Mouse (Mus musculus): Measurements from ENCODE around the gene Ccl17.
"Not testable (repeated sequence)": the region's sequence is repeated elsewhere in the genome, so short reads cannot be mapped to it uniquely, and the experiment has no call there.

The Ccl17 gene

DNA sequence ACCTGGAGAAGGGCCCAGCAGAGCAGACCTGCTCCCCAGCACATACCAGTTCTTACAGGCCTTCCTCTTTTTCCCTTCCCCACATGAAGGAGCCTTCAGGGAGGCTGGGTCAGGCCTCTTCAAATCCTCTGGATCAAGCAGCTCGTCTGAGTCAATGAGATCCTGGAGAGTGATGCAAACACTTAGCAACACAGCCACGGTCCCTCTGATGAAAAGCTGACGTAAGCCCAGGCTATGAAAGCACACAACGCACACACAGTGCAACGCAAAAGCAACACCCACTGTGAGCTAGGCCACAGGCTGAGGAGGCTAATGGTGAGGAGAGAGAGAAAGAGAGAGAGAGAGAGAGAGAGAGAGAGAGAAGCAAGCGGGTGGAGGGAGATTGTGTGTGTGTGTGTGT lies 14.9 kb downstream of the Ccl17 start:
- DNase-seq (ENCODE audit: low read depth, low spot score): no peak

DNA sequence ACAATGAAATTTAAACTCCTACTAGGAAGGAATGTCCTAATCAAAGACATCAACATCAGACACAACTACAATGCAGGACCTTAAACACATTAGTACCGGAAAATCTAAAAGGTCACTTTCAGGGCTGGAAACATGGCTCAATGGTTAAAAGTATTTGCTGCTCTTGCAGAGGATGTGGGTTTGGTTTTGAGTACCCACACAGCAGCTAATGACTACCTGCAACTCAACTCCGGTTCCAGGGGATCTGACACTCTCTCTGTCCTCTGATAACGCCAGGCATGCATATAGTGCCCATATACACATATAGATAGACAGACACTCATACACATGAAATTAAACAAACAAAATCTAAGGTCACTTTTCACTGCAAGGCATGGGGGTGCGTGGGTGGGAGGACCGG lies 16.0 kb downstream of the Ccl17 start:
- no peak for DNase-seq (ENCODE audit: low read depth, low spot score)

DNA sequence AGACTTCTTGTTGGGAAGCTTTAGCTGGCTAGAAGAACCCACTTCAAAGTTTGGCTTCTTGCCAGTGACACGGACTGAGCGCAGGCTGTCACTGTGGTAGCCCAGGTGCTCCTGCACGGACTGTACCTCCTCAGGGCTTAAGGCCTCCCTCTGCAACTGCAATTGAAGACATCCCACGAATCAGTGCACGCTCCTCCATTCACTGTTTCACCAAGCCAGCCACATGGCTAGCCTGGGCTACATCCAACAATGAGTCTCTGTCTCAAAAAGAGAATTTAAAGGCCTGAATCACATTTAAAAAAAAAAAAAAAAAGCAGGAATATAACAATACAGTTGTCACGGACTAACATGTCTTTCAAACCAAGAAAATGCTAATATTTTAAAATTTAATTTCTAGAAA lies 18.0 kb downstream of the Ccl17 start:
- no peak for DNase-seq (ENCODE audit: low read depth, low spot score)

DNA sequence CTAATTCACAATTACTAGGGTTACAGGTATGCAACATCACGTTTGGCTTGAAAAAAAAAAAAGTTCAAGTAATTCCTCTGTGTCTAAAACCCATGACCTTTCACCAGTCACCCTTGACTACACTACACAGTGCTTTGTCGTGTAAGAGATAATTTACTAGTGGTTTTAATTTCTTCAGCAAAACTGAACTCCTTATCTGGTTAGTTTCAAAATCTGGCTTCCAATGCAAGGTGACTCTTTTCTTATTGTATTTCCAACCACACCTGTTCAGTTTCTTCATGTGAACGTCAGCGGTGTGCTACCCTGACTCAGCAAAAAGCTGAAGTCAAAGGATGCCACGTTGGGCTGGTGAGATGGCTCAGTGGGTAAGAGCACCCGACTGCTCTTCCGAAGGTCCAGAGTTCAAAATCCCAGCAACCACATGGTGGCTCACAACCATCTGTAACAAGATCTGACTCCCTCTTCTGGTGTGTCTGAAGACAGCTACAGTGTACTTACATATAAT lies 23.7 kb downstream of the Ccl17 start:
- not testable (repeated sequence) for DNase-seq (ENCODE audit: low read depth, low spot score)

DNA sequence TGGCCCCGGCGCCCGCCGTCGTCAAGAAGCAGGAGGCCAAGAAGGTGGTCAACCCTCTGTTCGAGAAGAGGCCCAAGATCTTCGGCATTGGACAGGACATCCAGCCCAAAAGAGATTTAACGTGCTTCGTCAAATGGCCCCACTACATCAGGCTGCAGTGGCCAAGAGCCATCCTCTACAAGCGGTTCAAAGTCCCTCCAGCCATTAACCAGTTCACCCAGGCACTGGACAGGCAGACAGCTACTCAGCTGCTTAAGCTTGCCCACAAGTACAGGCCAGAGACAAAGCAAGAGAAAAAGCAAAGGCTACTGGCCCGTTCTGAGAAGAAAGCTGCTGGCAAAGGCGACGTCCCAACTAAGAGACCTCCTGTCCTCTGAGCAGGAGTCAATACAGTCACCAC lies 25.5 kb downstream of the Ccl17 start:
- not testable (repeated sequence) for DNase-seq (ENCODE audit: low read depth, low spot score)

DNA sequence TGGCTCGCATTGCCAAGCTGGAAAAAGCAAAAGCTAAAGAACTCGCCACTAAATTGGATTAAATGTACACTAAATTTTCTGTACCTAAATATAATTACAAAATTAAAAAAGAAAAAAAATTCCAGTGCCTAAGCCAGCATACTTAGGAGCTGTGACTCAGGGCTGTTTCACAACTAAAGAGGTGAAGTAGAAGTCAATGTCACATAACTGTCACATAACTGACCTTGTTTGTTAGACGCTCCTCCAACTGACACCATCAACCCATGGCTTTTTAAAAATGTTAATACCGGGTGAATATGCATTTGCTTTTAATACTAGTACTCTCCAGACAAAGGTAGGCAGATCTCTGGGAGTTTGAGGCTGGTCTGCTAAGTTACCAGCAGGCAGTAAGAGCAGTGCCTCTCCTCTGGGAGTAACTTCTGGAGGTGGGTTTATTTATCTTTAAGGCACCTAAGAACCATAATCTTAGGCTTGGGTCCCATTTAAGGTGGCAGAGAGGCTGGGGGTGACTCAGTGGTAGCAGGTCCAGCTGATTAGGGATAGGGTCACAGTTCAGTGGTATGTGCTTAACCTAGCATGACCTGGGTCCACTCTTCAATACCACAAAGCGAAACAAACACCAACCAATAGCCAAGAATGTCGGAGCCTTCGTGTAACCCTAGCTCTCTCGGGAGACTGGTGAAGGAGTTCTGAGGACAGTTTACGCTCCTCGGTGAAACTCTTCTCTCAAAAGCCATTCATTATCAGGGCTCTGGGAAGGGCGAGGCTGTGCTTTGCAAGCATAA lies 26.4 kb downstream of the Ccl17 start:
- no peak for DNase-seq (ENCODE audit: low read depth, low spot score)

DNA sequence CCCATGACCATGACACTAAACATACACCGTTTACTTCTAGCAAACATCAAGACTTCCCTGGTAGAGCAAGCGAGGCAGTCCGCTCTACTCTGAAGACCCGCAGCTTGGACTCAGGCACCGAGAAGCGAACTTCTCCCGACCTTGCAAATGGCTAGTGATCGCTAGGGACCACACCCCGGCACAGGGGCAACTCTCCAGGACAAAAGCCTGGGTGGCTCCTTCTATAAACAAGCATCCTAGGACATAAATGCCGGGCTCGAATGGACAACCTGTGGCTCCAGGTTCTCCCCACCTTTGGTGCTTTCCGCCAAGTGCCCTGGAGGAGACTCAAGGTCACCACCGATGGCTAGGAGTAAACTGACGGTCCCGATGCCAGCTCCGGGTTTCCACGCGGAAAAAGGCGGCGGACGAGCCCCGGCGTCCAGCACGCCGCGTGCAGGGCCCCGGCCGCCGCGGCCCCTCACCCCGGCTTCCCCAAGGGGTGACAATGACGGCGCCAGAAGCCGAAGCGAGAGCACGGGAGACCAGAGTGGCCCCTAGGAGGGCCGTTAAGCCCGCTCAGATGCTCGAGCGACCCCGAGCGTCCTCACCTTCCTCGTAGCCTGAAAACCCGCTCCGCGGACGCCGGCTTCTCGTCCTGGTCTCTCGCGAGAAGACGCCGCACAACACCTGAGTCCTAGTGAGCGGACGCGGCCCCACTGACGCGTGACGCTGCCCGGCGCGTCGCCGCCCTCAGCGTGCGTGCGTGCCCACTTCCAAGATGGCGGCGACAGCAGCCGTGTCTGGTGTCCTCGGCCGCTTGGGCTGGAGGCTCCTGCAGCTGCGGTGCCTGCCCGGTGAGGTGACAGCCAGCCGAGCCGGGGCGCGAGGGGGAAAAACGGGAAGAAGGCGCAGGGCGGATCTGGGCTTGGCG lies 27.7 kb downstream of the Ccl17 start, which contains the start of the genes Coq9 and Ciapin1:
Gene Coq9 (plus strand): TSS at position 660 of the 913 bp plus-strand sequence.
Gene Ciapin1 (minus strand): TSS at position 697 of the 913 bp plus-strand sequence.
- DNase-seq (ENCODE audit: low read depth, low spot score): peak; percentile 97

DNA sequence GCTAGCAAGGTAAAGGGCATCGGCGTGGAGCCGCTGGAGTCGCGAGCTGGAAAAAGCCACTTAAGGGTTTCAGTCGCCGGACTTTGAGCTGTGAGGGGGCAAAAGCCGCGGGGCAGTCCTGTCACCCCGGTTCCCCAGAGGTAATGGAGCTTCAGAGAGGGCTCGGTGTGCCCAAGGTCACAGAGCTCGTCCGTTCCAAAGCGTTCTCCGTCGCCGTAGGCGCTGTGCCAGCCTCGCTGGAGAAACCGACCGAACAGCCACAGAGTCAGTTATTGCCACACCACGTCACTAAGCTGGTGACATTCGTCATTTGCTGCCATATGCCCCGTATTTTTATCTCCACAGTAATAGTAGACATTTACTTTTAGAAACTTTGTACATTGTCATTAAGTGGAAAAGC lies 28.3 kb downstream of the Ccl17 start:
- peak; percentile 11 for DNase-seq (ENCODE audit: low read depth, low spot score)

DNA sequence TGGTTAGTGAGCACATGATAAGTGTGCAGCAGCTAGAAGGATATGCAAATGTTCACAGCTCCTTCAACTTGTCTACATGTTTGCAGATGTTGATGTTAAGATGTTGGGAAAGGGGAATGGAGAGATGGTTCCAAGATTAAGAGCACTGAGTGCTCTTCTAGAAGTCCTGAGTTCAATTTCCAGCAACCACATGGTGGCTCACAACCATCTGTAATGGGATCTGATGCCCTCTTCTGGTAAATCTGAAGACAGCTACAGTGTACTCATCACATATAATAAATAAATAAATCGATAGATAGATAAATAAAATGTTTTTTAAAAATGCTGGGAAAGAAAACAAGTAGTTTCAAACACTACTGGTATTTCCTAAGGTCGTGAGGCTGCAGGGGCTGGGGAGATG lies 30.9 kb downstream of the Ccl17 start:
- no peak for DNase-seq (ENCODE audit: low read depth, low spot score)

DNA sequence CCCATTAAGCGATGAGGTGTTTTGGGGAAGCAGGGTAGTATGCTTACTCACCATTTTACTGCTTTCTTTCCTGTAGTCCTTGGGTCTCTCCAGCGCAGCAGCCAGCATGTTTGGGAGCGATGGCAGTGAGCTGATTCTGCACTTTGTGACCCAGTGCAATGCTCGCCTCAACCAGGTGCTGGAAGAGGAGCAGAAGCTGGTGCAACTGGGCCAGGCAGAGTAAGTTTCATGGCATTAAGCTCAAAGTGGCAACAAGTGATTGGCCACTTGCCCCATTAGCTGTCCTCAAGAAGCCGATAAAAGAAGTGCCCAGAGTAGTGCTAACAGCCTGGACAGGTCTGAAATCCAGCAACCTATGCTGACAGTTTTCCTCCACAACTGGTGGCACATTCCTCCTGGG lies 39.8 kb downstream of the Ccl17 start:
- no peak for DNase-seq (ENCODE audit: low read depth, low spot score)

DNA sequence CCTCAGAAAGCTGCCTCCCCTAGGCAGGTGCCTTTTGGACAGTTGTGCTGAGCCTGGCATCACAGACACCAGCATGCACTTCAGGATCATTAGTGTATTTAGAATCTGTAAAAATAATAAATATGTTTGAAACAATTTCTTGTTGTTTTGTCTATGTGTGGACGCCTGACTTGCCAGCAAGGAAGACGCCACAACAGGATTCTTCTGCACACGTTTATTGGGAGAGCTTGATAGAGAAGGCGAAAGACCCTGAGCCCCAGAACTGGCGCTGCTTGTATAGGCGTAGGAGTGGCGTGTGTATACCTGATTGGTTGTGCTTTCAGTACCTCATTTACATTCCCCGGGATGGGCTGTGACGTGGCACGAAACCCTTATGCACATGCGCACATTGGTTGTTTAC lies 44.5 kb downstream of the Ccl17 start:
- not testable (repeated sequence) for DNase-seq (ENCODE audit: low read depth, low spot score)

DNA sequence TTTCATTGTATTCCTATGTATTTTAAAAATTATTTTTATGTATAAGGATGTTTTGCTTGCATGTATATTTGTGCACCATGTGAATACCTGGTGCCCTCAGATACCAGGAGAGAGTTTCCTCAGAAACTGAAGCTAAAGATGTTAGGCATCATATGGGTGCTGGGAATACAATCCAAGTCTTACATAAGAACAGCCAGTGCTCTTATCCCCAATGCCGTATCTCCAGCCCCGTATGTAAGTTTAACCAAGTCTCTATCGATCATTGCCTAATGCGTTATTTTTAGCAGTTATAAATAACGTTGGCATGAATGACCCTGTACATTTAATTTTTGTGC lies 46.7 kb downstream of the Ccl17 start:
- DNase-seq (ENCODE audit: low read depth, low spot score): no peak

DNA sequence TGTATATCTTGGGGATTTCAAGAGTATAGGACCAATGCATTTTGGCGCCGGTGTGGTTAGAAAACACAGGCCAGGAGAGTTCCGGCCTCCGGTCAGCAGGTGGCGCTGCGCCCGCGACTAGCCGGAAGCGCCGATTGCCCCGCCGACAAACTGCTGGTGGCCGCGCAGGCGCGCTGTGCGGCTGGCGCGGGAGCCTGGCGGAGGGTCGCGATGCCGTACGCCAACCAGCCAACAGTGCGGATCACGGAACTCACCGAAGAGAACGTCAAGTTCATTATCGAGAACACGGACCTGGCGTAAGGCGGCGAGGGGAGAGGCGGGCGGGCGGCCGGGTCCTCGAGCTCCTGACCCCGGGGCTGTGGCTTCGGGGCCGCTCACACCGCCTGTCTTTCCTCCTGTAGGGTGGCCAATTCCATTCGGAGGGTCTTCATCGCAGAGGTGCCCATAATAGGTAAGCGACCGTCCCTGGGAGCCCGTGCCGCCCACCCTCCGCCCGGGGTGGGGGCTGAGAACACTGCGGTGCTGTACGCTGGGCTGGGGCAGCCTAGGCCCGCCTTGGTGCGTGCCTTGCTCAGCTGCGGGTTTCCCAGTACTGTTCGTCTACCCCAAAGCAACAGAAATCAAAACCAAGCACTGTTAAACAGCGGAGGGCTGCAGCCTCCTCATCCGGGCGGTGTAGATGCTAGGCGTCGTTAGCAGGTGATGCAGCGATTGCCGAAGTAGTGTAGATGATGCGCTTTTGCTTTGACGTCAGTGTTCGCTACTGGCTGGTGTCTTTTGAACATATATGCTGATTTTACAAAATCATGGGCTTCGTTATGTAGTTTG lies 47.3 kb downstream of the Ccl17 start, which contains the start of gene Polr2c:
Gene Polr2c (plus strand): TSS at position 105 of the 828 bp plus-strand sequence.
- peak; percentile 84 for DNase-seq (ENCODE audit: low read depth, low spot score)

DNA sequence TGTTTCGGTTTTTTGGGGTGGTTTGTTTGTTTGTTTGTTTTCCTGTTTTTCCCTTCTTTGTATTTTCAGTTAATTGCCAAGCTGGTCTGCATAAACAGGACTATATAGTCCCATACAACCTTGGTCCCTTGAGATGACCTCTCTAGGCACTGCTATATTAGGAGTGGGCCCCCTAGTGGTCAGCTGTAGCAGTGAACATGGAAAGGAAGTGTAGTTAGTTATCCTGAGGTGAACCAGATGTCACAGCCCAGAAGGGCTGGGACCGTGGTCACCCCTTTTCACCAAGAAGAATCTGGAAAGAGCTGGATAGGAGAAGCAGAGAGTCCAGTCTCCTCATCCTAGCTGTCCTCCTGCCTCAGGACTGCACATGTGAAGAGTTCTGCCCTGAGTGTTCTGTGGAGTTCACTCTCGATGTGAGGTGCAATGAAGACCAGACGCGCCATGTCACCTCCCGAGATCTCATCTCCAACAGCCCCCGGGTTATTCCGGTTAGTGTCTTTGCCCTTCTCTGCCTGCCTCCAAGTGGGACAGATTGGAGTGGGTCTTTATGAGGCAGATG lies 51.2 kb downstream of the Ccl17 start:
- DNase-seq (ENCODE audit: low read depth, low spot score): peak; percentile 71
